Mouse (Mus musculus) WW6 (cell line): ENCODE data around the gene Zdhhc8.

Source experiments
- DNase-seq: peaks from one replicate; pipeline ENCODE4 v3.0.0-alpha.2; 2013; ENCODE audit warnings: low read depth, low spot score

The Zdhhc8 gene

DNA sequence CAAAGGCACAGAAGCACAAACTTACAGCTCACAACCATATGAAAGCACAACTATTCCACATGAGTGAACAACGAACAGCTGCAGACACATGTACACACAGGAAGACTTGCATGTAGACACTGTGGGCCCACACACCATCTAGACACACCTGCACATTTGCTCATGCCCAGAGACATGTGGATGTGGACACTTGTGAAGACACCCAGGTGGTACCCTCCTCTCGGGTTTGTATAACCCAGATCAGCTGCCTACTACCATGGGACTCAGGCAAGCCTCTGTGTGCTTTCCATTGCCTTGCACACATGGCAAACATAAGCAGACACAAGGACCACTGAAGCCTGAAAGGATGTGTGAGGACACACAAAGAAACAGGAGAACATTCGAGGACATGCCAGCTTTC lies 3.9 kb downstream of the Zdhhc8 start:
- DNase-seq = no peak

DNA sequence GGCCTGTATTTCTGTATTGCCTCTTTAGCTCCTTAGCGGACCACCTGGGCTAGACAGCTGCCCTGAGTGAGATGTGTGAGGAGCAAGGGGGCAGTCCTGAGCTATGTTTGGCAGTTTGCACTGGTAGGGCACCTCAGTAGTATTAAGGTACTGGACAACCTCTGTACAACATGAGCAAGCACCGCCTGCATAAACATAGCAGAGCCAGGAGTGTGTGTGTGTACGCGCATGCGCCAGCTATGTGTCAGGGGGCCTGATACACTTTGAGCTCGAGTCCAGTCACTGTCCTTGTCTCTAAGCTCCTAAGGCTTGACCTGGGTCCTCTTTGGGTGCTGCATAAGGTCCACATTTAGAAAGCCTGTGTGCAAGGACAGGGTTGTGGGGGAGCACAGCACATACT lies 4.3 kb downstream of the Zdhhc8 start:
- DNase-seq = no peak

DNA sequence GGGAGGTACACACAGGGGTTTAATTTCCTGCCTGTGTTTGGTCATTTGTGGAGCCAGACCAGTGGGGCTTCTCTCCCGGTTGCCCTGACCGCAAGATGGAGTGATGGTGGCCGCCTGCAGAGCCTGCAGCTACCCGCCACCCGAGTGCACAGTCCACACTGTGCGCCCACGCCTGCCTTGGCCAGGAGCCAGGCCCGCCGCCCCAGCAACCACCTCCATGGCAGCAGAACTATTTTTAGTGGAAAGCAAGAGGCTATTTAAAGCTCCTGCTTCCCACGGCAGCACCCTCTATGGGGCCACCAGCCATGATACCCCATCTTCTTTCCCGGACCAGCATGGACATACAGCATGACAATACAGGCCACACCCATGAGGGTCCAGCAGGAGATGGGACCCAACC lies 5.3 kb downstream of the Zdhhc8 start:
- DNase-seq = no peak

DNA sequence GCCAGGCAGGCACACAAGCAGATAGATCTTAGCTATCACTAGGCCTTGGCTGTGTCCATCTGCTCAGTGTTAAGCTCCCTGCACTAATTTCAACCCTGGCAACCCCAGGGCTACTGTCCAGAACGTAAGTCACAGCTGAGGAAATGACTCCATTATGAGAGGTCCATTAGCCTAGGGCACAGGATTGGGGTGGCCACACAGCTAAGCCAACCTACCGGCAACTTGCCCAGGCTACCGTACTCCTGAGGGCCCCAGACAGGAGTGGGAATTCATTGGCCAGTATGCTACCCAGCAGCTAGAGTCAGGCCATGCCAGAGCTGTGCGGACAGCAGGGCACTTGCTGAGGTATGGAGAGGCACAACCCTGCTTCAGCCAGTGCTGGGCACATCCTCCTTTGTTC lies 6.1 kb downstream of the Zdhhc8 start:
- DNase-seq = no peak

DNA sequence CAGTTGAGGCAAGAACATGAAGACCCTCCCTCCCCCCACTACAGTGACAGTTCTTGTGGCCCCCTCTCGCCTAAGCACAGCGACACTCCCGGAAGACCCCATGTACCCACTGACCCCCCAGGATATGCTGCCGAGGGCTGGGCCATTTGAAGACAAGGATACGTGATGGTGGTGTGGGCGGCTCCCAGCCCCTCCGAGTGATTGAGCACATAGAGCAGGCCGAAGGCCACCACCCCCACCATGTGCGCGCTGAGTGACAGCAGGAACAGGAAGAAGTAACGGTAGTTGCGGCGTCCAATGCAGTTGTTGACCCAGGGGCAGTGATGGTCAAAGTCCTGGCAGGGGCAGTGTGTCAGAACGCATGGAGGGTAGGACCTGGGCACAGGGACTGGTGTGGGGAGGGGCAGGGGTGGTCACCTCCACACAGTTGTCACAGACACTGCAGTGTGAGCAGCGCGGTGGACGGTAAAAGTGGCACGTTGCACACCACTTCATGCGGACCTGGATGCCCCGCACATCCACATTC lies 7.0 kb downstream of the Zdhhc8 start:
- no peak for DNase-seq

DNA sequence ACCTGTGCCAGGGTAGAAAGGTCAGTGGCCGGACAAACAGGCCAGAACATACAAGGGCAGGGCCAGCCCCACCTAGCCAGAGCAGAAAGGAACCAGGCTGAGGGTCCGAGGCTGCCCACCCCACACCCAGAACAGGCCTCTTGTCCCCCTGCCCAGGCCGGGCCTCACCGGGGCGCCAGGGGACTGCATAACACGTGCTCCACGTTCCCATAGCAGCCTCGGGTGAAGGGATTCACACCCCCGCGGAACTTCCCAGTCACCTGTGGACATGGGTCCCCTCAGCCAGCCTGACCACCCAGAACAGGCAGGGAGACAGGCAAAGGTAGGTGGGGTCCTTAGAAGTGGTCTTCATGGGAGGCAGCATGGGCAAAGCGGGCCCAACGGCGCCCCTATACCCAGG lies 7.7 kb downstream of the Zdhhc8 start:
- no peak for DNase-seq

DNA sequence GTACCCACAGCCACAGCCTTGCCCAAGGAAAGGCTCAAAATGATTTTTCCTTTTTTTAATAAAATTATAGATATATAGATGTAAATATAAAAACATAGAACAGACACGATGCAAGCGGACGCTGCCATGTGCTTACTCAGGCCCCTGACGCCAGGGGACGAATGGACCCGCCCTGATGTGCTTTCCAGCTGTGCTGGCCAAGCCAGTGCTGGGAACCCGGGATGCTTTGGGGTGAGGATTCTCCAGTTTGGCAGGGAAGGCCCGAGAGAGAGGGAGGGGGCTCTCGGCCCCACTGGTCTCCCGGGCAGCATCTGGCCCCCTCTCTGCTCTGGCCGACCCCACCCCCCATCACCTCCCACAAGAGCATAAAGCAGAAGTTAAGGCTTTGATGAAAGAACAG lies 12.7 kb downstream of the Zdhhc8 start:
- no peak for DNase-seq

DNA sequence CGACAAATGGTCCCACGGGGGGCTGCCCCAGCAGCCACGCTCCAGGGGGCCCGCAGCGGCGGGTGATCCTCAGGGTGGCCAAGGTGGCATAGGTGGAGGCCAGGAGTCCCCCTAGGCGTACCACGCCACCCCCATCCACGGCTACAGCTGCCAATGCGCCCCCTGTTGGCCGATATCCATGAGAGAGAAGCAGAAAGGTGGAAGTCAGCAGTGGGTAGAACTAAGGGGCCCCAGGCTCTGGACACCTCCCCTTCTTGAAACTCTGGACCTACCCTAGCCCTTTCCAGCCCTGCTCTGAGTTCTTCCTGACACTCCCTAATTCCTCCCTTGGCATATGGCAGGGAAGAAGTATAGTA lies 13.4 kb downstream of the Zdhhc8 start:
- no peak for DNase-seq

DNA sequence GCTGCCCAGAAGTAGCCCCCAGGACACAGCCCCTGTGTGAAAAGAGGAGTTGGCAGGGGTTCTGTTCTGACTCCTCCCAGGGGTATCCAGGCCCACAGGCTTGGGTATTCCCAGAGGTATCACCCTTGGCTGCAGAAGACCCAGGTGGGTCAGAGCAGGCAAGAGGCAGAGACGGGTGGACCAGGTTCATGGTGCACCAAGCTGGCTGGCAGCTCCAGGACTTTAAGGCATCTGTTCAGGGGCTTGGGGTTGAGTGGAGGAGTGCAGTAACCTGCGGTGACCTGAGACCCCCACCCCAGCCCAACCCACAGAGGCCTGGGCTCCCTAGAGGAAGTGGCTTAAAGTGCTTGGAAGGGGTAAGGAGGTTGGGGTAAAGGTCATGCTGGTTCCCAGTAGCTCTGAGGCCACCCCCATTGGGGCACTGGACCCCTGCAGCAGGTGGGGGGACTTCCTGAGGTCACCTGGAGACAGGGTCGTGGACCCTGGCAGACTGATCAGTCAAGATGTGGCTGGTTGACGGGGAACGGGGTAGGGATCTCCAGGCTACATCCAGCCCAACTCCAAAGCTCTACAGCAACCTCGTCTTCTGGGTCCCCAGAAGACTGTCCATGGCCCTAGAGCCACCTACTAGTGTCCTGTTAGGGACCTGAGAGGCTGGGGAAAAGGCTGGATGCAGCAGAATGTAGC lies 13.9 kb downstream of the Zdhhc8 start:
- no peak for DNase-seq

DNA sequence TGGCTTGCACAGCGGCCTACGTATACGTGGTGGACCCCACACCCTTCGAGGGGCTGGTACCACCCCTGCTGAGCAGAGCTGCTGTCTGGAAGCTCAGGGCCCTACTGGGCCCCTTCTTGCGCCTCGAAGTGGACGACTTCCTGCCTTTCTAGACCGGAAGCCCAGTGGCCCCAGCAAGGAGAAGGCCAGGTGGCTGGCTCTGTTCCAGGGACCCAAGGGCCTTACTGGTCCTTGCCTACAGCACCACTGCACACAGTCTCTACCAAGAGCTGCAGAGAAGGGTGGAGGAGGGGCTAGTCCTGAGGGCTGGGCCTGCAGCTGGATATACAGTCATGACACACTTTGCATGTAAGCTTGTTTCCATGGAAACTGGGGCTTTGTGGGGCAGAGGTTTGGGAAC lies 14.9 kb downstream of the Zdhhc8 start:
- no peak for DNase-seq

DNA sequence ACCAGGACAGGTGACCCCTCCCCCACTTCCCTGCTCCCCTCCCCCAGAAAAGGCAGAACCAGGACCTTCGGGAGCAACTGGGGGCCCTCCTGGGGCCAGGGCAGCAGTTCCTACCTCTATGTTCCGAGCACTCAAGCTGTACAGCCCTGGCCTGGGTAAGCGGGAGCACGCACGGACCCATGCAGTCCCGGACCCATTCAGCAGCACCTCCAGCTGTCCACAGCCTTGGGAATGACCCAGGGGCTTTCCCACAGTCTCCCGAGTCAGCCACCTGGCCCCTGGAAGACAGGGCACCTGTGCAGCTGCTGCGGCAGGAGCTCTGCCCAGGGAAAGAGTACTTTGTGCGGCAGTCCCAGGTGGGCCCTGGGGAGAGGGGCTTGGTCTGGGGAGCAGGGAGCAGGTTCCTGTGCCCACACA lies 16.3 kb downstream of the Zdhhc8 start:
- DNase-seq = no peak

DNA sequence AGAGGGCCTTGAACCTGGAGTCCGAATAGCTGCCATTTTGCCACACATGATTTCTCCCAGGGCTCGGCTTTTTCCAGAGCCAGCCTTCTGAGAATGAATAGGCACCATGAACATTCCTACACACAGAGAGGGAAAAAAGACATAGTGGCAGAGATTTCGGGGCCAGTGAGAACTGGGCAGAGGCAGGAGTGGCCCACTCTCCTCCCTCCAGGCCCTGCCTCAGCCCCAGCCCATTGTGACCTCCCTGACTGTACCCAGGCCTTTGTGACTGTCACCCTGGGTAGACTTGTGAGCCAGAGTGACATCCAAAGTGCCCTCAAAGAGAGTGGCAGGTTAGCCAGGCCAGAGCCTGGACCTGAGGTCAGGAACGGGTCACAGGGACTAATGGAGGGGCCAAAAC lies 17.4 kb downstream of the Zdhhc8 start, which contains the start of gene Ccdc188:
Gene Ccdc188 (plus strand): TSS at position 301 of the 400 bp plus-strand sequence.
- DNase-seq = no peak

DNA sequence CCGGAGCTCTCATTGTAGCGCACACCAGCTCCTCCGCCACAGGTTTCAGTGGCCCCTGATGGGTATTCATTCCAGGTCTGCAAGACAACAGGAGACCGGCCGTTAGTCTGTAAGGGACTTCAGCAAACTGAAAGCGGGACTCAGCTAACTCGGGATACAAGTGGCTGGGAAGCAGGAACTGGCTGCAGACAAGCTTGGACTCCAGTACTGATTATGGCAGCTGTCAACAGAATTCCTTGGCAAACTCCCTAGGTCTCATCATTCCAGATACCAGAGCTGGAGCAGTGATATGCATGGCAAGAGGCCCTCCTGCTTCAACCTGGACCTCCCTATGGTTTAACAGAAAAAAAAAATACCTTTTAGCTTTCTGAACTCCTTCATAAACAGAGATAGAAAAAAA lies 20.1 kb downstream of the Zdhhc8 start:
- no peak for DNase-seq

DNA sequence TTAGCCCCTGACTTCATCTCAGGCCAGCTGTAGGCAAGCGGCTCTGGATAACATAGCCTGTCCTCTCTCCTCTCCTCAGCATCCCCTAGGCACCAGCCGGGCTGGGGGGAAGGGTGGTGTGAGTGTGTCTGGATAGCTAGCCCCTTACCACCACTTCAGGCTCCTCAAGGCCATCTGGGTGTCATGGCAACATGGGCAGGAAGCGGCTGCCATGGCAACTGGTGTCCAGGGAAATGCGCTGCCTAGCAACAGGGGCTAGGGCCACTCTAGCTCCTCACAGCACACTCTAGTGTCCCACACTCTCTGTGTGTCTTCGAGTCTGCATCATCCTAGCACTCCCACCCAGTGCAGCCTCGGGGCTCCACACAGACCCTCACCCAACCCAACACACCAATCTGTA lies 21.2 kb downstream of the Zdhhc8 start:
- DNase-seq = no peak

DNA sequence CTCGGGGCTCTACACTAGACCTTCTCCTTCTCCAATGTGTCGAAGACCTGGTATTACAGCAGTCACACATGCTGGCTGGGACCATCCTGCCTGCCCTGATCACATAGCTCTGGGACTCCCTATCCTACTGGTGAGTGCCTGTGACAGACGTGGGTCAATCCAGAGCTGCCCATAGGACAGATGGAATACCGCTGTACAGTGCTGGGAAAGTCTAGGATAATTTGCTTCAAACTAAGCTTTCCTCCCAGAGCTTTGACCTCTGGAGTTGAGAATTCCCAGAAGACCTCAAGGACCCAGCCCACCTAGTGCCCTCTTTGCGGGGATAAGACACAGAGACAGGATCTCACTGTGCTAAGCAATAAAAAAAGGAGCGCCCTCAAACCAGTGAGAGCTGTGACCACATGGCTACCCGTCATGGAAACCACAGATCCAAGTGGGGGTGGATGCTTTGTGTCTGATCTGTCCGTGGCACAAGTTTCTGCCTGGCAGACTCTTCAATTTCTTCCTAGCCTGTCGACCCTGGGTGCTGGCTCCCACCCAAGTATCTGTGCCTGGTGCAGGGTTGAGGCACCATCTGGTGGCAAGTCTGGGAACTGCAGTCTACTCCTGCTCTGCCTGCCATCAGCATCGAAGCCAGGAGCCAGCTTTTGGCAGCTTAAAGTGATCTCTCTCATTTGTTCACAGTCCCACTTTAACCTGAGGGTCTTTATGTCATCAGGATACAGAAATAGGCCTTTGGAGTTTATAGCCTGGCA lies 23.3 kb downstream of the Zdhhc8 start:
- peak; percentile 49 for DNase-seq

DNA sequence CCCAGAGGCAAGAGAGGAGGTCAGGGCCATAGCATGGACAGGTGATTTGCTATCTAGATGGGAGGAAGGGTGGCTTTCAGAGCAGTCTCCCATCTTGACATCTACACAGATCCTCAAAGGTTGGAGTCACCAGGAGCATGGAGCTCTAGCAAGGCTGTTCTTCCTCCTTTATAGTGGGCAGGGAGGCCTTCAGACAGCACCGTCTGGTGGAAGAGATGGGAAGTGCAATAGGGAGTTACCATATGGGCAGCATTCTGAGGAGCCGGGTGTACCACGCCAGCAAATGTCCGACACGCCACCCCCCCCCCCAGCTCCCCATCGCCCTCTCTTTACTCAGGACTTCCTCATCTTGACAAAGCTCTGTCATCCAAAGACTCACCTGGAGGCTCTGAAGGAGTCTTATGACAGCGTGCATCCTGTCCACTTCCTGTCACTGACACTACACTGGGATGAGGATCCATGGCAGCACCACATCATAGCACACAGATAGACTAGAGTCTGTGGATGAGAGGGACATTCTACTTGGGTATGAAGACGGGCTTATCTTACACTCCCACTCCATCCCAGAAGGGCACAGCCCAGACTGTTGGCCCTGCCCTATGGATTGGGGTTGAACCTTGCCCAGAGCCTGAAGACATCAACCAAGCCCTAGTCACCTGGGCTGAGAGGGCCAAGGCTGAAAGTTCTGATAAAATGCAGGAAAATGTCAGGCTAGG lies 24.1 kb downstream of the Zdhhc8 start:
- no peak for DNase-seq

DNA sequence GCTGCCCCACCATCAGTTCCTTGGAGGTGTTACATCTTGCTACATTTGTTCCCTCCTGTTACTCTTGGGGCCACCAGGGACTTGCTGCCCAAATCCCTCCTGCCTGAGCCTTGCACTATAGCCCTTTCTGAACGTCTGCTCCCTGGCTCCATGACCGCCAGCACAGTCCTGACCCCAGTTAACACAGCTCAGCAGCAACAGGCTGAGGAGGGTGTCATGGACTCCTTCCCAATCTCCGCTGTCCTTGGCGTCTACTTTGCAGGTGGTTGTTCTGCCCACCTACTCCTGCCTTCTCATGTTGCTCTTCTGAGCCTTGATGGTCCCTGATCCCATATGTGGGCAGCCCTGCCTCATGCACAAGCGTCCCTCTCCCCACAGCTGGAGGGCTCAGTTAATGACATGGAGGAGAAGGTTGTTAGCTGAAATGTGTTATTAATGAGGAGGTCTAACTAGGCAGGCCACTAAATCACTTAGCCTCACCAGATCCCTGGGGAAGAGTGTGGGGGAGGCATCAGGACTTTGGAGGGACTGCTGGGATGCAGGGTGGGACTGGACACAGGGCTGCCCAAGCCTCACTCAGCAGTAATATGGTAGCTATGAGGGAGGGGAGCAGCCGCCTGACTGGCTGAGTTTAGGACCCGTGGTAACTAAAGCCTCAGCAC lies 31.4 kb downstream of the Zdhhc8 start:
- DNase-seq = no peak

DNA sequence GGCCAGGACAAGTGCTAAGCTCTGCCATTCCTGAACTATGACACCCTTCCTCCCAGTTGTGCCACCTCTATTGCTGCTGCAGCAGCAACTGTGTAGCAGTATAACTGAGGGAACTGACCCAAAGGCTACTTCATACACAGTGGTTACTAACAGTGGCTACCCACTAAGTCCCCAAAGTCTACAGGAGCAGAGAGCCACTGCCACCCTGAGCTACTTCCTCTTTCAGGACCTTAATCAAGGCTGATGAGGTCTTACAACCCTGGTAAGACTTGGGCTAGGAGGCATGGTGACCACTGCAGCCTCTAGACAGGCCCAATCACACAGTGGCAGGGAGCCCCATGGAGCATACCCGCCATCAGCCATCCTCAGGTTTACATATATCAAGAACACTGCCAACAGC lies 32.9 kb downstream of the Zdhhc8 start:
- DNase-seq = no peak

DNA sequence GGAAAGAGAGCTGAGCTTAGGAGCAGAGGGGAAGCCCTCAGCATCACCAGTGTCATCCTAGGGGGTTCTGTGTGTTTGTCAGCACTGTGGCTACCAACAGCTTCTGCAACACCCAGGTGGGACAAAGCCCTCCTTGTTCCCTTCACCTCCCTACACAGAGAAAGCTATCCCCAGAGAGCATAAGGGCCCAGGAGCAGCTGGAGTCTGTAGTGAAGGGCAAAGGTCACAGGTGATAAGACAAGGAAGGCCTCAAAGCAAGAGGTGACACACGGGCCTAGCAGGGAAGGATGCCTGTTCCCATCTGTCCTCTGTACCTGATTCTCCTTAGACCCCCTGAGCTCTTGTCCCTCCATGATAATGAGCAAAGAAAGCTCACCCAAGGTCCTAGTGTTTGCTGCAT lies 33.3 kb downstream of the Zdhhc8 start:
- no peak for DNase-seq

DNA sequence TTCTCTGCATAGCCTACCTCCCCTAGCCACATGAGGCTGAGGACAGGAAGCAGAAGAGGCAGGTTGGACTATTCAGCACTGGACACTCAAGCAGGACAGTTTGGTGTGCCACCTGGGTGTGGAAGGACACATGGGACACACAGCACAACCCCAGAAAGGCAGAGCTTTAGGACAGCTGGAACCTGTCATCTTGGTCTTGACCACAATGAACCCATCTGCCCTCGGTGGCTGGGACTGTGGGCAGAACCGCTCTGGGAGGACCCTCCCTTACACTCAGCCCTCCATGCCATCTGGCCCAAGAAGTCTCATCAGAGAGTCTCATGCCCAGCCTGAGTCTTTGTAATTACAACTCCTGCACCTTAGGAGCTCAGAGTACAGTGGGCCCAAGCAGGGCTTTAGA lies 34.9 kb downstream of the Zdhhc8 start:
- DNase-seq = no peak

DNA sequence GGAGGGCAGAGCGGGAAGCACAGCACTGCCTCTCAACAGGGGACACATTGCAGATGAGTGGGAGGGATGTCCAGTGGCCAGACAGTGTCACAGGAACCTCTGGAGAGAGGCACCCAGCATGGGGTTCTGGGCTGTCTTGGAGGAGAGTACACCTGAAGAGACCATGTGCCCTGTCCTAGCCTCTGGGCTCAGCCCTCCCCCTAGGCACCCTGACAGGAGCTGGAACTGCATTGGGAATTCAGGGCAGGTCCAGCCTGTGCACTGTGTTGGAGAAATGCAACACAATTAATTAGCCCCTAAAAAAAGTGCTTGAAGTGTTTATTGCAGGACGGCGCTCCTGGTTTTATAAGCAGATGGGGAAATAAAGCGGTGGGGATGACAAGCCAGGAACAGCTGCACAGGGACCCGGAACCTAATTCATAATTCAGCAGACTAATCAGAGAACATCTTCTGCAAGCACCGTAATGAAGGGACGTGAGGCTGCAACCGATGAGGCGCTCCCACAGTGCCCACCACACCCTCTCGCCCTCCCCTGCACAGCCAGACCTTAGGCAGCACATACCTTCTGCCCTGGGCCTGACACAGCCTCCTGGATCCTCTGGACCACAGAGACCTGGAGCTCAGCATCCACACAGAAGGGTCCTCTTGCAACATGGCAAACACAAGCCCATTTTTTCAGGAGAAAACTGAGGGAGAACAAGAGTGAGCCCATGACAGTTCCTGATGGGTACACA lies 36.4 kb downstream of the Zdhhc8 start:
- no peak for DNase-seq
